Mouse (Mus musculus): Measurements from ENCODE around the gene Slc30a7.
A peak's percentile ranks its signal among the peaks of the same experiment; 100 is the strongest.

Slc30a7 gene

GRCm38 (mm10) chr3:115985183-115985892, 21.9 kb downstream of the Slc30a7 start:
- peak; percentile 50 for DNase-seq

- DNase-seq = no peak
These were observed 22.6 kb downstream of the Slc30a7 start for GRCm38 (mm10) chr3:115984653-115985052.

- no peak for DNase-seq
These were observed 24.0 kb downstream of the Slc30a7 start for GRCm38 (mm10) chr3:115983217-115983616.

- DNase-seq = no peak
These were observed 28.2 kb downstream of the Slc30a7 start for GRCm38 (mm10) chr3:115979000-115979399.

GRCm38 (mm10) chr3:115974995-115975394, 32.2 kb downstream of the Slc30a7 start:
- DNase-seq = no peak

- no peak for DNase-seq
These were observed 33.0 kb downstream of the Slc30a7 start for GRCm38 (mm10) chr3:115974228-115974627.

GRCm38 (mm10) chr3:115971891-115972646, 35.1 kb downstream of the Slc30a7 start:
- no peak for DNase-seq

- DNase-seq = no peak
These were observed 36.0 kb downstream of the Slc30a7 start for GRCm38 (mm10) chr3:115971045-115971785.

GRCm38 (mm10) chr3:115968745-115969530, 38.3 kb downstream of the Slc30a7 start:
- no peak for DNase-seq

- DNase-seq = no peak
These were observed 43.1 kb downstream of the Slc30a7 start for GRCm38 (mm10) chr3:115964071-115964470.

GRCm38 (mm10) chr3:115963597-115963996, 43.6 kb downstream of the Slc30a7 start:
- no peak for DNase-seq

- DNase-seq = no peak
These were observed 45.2 kb downstream of the Slc30a7 start for GRCm38 (mm10) chr3:115962028-115962415.

- no peak for DNase-seq
These were observed 45.7 kb downstream of the Slc30a7 start for GRCm38 (mm10) chr3:115961311-115962027.

GRCm38 (mm10) chr3:115957223-115957622, 50.0 kb downstream of the Slc30a7 start:
- DNase-seq = no peak

GRCm38 (mm10) chr3:115953088-115953487, 54.1 kb downstream of the Slc30a7 start:
- no peak for DNase-seq

GRCm38 (mm10) chr3:115952356-115952755, 54.9 kb downstream of the Slc30a7 start:
- DNase-seq = no peak

GRCm38 (mm10) chr3:115951221-115951620, 56.0 kb downstream of the Slc30a7 start:
- no peak for DNase-seq

GRCm38 (mm10) chr3:115949921-115950877, 57.0 kb downstream of the Slc30a7 start:
- no peak for DNase-seq

GRCm38 (mm10) chr3:115949220-115949920, 57.8 kb downstream of the Slc30a7 start:
- no peak for DNase-seq

GRCm38 (mm10) chr3:115946272-115946671, 60.9 kb downstream of the Slc30a7 start:
- no peak for DNase-seq
